Mouse (Mus musculus) ES-E14 (cell line): ENCODE data around the gene Adarb2. TPM values are rescaled to one million over a fixed set of nuclear protein-coding genes. Genes with fewer than 3 reads are reported as not detected.

ENCODE experiments used
- DNase-seq: peaks from one replicate; pipeline ENCODE4 v3.0.0-alpha.2; 2013; ENCODE audit warnings: low read depth, low spot score
- H3K27ac ChIP-seq: 2 replicates; pipeline ENCODE4 v1.5.1; 2012; ENCODE audit warnings: low read depth, mild to moderate bottlenecking, low read length, moderate library complexity, mixed read lengths; ENCODE audit not compliant: poor library complexity, insufficient read depth, severe bottlenecking
- H3K36me3 ChIP-seq: 2 replicates; pipeline ENCODE4 v1.6.1; 2012; ENCODE audit warnings: mild to moderate bottlenecking, low read length, moderate library complexity, mixed read lengths; ENCODE audit not compliant: control insufficient read depth, poor library complexity, insufficient read depth, severe bottlenecking
- H3K4me1 ChIP-seq, 2 experiments: fragments of 150-350 bp in 1 of 2; sonication (generic) in 1 of 2; 2 replicates each; pipeline ENCODE4 v1.6.1; 2012; ENCODE audit warnings: low read length in 2 of 2, mild to moderate bottlenecking in 1 of 2, mixed read lengths in 1 of 2; ENCODE audit not compliant: control insufficient read depth in 2 of 2, insufficient read depth in 2 of 2, poor library complexity in 1 of 2
- H3K4me3 ChIP-seq, 2 experiments: fragments of 150-350 bp in 1 of 2; sonication (generic) in 1 of 2; 2 replicates each; pipeline ENCODE4 v1.5.1; 2012; ENCODE audit warnings: low read length in 2 of 2, low read depth in 1 of 2, mild to moderate bottlenecking in 1 of 2, mixed read lengths in 1 of 2; ENCODE audit not compliant: insufficient read depth in 1 of 2, poor library complexity in 1 of 2, severe bottlenecking in 1 of 2
- H3K9ac ChIP-seq: 2 replicates; pipeline ENCODE4 v1.6.1; 2012; ENCODE audit warnings: low read depth, mild to moderate bottlenecking, low read length, mixed read lengths; ENCODE audit not compliant: poor library complexity, insufficient read depth, severe bottlenecking
- H3K9me3 ChIP-seq: fragments of 150-350 bp; sonication (generic); 2 replicates; pipeline ENCODE4 v1.6.1; 2012; ENCODE audit warnings: low read depth, mild to moderate bottlenecking, low read length; ENCODE audit not compliant: control insufficient read depth, insufficient read depth
- CHD2 ChIP-seq: IDR thresholded peaks from 2 replicates; pipeline ENCODE4 v1.6.1; 2014; ENCODE audit warnings: mild to moderate bottlenecking, low read depth, low read length, inconsistent platforms
- HCFC1 ChIP-seq: IDR thresholded peaks from 2 replicates; pipeline ENCODE4 v1.6.1; 2012; ENCODE audit warnings: low read length, inconsistent platforms, borderline replicate concordance; ENCODE audit not compliant: insufficient read depth
- MAFK ChIP-seq: IDR thresholded peaks from 2 replicates; pipeline ENCODE4 v1.6.1; 2014; ENCODE audit warnings: mild to moderate bottlenecking, low read depth, low read length, inconsistent platforms; ENCODE audit not compliant: insufficient read depth
- ZC3H11A ChIP-seq: IDR thresholded peaks from 2 replicates; pipeline ENCODE4 v1.6.1; 2012; ENCODE audit warnings: low read depth, mild to moderate bottlenecking, inconsistent platforms, low read length, borderline replicate concordance
- ZNF384 ChIP-seq: IDR thresholded peaks from 2 replicates; pipeline ENCODE4 v1.6.1; 2012; ENCODE audit warnings: low read depth, low read length, inconsistent platforms
- in situ Hi-C, 2 experiments: fragments of 600-800 bp; cut with MboI; formaldehyde crosslinking; loops; one replicate each; pipeline ENCODE4 v1.15.1; 2025; ENCODE audit warnings: low sequenced_read_pairs in 2 of 2, inconsistent platforms in 1 of 2; ENCODE audit not compliant: unreplicated experiment in 2 of 2
- total RNA-seq: library from RNA; depleted of rRNA; stranded (reverse); fragments of 300-350 nt; gene quantifications from 2 replicates; pipeline ENCODE4 v1.2.3, GENCODE M21; 2012

Adarb2 gene
- total RNA-seq, 1 experiment = 0.27 TPM

DNA sequence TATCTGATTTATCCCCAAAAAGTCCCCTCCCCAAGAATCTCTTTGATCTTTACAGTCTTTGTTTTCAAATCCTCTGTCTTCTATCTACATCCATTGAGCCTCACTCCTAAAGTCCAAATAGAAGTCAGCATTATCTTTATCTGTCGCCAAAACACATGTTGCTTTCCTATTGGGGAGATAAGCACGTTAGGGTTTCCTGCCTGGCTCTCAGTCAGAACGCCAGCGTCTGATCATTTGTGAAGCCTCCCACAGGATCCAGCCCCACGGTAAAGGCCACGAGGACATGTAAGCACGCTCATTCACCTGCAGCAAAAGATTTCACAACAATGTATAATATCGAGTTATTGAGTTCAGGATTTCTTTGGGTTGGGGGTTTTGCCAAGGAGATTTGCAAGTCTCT lies 558.3 kb downstream of the Adarb2 start:
- H3K27ac ChIP-seq = no peak overlapping the region
- in situ Hi-C loops = no loop called here

DNA sequence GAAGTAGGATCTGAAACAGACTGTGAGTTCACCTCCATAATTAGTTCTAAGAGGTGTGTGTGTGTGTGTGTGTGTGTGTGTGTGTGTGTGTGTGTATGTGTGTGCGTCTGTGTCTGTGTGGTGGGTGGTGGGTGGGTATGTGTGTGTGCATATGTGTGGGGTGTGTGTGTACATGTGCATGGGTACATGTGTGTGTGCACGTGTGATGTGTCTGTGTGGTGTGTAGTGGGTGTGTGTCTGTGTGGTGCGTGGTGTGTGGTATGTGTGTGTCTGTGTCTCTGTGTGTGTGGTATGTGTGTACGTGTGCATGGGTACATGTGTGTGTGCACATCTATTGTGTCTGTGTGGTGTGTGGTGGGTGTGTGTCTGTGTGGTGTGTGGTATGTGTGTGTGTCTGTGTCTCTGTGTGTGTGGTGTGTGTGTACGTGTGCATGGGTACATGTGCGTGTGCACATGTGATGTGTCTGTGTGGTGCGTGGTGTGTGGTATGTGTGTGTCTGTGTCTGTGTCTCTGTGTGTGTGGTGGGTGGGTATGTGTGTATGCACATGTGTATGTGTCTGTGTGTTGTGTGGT lies 567.1 kb downstream of the Adarb2 start:
- no peak for DNase-seq
- Histone ChIP-seq H3K4me1 (no peaks in the 10 kb centered on the region), H3K36me3 (no peaks in the 10 kb centered on the region), H3K9me3 (no peaks in the 10 kb centered on the region), H3K4me3 (no peak overlapping the region), H3K9ac (no peak overlapping the region), H3K27ac (no peak overlapping the region)
- in situ Hi-C loops = no loop called here
- no peak for TF ChIP-seq ZC3H11A
- TF ChIP-seq HCFC1 = no peak
- TF ChIP-seq CHD2 = no peak
- no peak for TF ChIP-seq ZNF384
- no peak for TF ChIP-seq MAFK

More for the DNA sequence above, 558.3 kb downstream of the Adarb2 start:
- Histone ChIP-seq H3K36me3 (no peaks in the 10 kb centered on the region), H3K9ac (no peak overlapping the region), H3K4me1 (no peaks in the 10 kb centered on the region), H3K9me3 (no peaks in the 10 kb centered on the region), H3K4me3 (no peak overlapping the region)
- TF ChIP-seq ZC3H11A = no peak
- TF ChIP-seq CHD2 = no peak
- no peak for TF ChIP-seq MAFK
- no peak for TF ChIP-seq HCFC1
- TF ChIP-seq ZNF384 = no peak
- DNase-seq = no peak

DNA sequence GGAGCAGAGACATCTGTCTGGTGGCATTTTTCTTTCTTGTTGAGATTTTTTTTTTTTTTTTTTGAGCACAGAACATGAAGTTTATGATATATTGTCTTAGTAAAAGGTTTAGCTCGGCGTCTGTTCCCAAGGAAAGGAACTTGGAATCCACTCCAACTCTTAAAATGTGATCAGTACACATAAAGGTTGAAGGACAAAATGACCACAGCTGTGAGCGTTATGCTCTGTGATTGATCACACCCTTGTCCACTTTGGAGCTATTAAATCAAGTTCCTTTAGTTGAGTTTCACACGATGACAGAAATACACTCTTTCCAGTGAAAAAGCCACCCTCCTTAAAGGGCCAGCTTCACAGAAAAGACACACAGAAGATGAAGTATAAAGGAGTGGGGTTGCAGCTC lies 568.0 kb downstream of the Adarb2 start:
- Histone ChIP-seq H3K4me1 (no peaks in the 10 kb centered on the region), H3K9me3 (no peaks in the 10 kb centered on the region), H3K27ac (no peak overlapping the region), H3K36me3 (no peaks in the 10 kb centered on the region), H3K9ac (no peak overlapping the region), H3K4me3 (no peak overlapping the region)
- no peak for DNase-seq
- in situ Hi-C loops = no loop called here
- TF ChIP-seq ZC3H11A = no peak
- no peak for TF ChIP-seq HCFC1
- no peak for TF ChIP-seq MAFK
- no peak for TF ChIP-seq ZNF384
- TF ChIP-seq CHD2 = no peak

DNA sequence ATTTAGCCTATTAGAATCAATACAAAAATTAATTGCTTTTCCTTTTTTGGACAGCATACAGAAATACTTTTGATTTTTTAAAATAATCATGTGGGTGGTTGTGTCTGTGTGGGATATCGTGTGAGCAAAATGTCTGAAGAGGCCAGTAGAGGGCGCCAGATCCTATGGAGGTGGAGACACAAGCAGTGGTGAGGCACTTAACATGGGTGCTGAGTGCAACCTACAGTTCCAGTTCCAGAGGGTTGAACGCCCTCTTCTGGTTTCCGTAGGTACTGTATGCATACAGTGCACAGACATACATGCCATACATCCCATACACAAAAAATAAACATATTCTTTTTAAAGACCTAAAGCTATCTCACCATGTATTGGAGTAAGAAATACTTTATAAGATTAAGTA lies 577.8 kb downstream of the Adarb2 start:
- H3K9ac ChIP-seq = no peak overlapping the region
- TF ChIP-seq ZC3H11A (peak; percentile 86; the same call in 1 of the 2 replicates), MAFK (no peak)
- no peak overlapping the region for H3K4me3 ChIP-seq
- no peaks in the 10 kb centered on the region for H3K9me3 ChIP-seq
- no peaks in the 10 kb centered on the region for H3K36me3 ChIP-seq
- no peak overlapping the region for H3K27ac ChIP-seq
- no peaks in the 10 kb centered on the region for H3K4me1 ChIP-seq
- DNase-seq = peak; percentile 89
- in situ Hi-C loops = no loop called here

DNA sequence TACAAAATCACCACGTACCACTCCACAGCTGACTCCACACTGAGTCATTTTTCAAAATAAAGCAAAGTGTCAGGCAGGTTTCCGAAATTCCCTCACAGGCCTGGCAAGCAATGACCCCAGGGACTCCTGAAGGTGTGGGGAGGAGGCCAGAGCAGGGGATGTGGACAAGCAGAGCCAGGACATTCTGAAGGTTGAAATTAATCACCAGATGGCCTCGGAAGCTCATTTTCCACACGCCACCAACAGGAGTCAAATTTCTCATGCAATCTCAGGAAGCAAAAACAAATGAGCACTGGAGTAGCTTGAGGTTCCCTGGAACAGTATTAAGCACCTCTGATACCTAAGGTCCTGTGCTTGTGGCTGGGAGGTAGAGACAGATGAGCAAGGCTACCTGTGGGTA lies 580.0 kb downstream of the Adarb2 start:
- H3K27ac ChIP-seq = no peak overlapping the region

More for the DNA sequence above, 580.0 kb downstream of the Adarb2 start:
- in situ Hi-C loops = no loop called here
- TF ChIP-seq CHD2 (no peak), HCFC1 (no peak), ZC3H11A (no peak)
- Histone ChIP-seq H3K9ac (no peak overlapping the region), H3K36me3 (no peaks in the 10 kb centered on the region), H3K9me3 (no peaks in the 10 kb centered on the region), H3K4me3 (no peak overlapping the region), H3K4me1 (no peaks in the 10 kb centered on the region)
- DNase-seq = no peak
